Mouse (Mus musculus): ENCODE results near the gene Myl12a.

DNA sequence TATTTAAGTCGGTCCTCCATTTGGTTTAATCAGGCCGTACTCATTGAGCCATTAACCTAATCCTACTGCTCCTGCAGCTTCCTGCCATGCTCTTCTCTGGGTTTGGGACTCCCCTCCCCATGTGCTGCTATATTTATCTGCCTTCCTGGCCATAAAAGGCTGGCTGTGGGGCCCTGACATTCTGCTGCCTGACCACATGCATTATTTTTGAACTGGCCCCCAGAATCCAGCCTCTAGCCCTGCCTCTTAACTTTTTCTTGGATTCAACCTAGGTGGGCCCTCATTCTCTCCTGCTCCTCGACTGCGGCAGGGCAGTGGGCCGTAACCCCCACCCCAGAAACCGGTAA, 16.6 kb upstream of the Myl12a start:
- TF ChIP-seq CTCF (IDR thresholded peaks at IDR 0.05; ENCODE audit: low read depth, low read length) (no peak), POLR2A (IDR thresholded peaks at IDR 0.05; ENCODE audit: extremely low read depth, insufficient read depth, low read length) (no peak)

Data from liver, adult 2 months (tissue).